Mouse (Mus musculus): ENCODE results near the gene Hs6st3.

DNA sequence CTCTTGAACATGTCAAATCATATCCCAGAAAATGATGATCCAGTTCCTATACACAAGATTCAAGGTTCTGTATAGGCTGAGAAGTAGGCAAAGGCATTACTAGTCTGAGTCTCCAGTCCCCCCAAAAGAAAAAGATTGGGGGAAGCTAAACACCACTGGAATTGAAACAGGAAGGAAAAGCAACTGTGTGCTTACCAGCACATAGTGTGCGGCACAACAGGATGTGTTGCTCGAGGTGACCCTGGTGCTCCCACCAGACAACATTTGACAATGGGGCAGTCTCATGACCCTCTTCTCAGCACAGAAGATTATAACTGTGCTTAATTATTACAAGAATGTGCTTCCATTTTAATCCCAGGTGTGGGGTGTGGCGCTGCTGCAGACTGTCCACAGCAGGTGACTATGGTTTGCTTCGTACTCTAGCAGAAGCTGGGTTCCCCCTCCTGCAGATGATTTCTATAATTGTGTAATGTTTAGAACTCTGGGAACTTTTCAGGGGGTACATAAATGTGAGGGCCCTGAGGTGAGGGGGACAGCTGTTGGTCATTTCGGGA, 599.3 kb downstream of the Hs6st3 start:
- TF ChIP-seq POLR2A (IDR thresholded peaks at IDR 0.05; ENCODE audit: low read depth, low read length) (no peak), CTCF (conservative IDR thresholded peaks at IDR 0.05; ENCODE audit: insufficient read depth, insufficient read length, low read depth, low read length) (no peak)

Measured in kidney, adult 2 months (tissue).